Mouse (Mus musculus) midbrain, embryonic 10.5 days (tissue): ENCODE measurements around the gene Fgf4. TPM values are rescaled to one million over a fixed set of nuclear protein-coding genes. Genes with fewer than 3 reads are reported as not detected.

Source experiments
- DNase-seq: peaks from one replicate; pipeline ENCODE4 v3.0.0-alpha.2; 2017; ENCODE audit warnings: low spot score
- H3K27ac ChIP-seq: fragments of 300-500 bp; sonication (generic); replicated peaks from 2 replicates; pipeline ENCODE4 v1.5.1; 2016; ENCODE audit warnings: mild to moderate bottlenecking
- H3K27me3 ChIP-seq: fragments of 300-500 bp; sonication (generic); 2 replicates; pipeline ENCODE4 v1.6.1; 2016; ENCODE audit warnings: low read depth, mild to moderate bottlenecking; ENCODE audit not compliant: poor library complexity, severe bottlenecking
- H3K36me3 ChIP-seq: fragments of 300-500 bp; sonication (generic); 2 replicates; pipeline ENCODE4 v1.6.1; 2016; ENCODE audit warnings: mild to moderate bottlenecking, moderate library complexity
- H3K4me1 ChIP-seq: fragments of 300-500 bp; sonication (generic); 2 replicates; pipeline ENCODE4 v1.6.1; 2016
- H3K4me3 ChIP-seq: fragments of 300-500 bp; sonication (generic); 2 replicates; pipeline ENCODE4 v1.5.1; 2016; ENCODE audit warnings: mild to moderate bottlenecking, moderate library complexity
- H3K9me3 ChIP-seq: fragments of 300-500 bp; sonication (generic); replicated peaks from 2 replicates; pipeline ENCODE4 v1.6.1; 2016; ENCODE audit warnings: mild to moderate bottlenecking
- WGBS: fragments of 180-500 bp; shearing (Covaris S2); methylation state at CpG from one replicate; pipeline ENCODE4 v1.1.7; 2016; 5-methylcytosine and 5-hydroxymethylcytosine counted together
- polyA plus RNA-seq: library from polyadenylated mRNA; unstranded; fragments of >200 nt; fragmentation: Nextera tagmentation; extraction: Ambion mirVana; gene quantifications from 2 replicates; pipeline ENCODE4 v1.2.1, GENCODE M21; 2016

Gene Fgf4
- polyA plus RNA-seq, result 0.07 TPM in 1 of 2 replicates, not detected in the other

DNA sequence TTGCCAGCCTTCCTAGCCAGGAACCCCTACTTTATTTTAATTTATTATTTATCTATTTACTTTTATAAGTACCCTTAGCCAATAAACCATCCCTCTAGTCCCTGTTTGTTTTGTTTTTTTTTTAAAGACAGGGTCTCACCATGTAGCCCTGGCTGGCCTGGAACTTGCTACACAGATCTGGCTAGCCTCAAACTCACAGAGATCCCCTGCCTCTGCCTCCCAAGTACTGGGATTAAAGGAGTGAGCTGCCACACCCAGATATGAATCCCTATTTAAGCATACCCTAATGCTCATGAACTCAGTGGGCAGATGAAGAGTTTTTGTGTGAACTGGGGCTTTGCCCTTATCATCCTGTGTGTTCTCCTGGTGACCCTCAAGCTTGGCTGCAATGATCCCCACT, at the start of gene Fgf4:
Gene Fgf4 (plus strand): TSS at position 301 of the 400 bp plus-strand sequence.
- Histone ChIP-seq H3K4me3 (no peak within 1 kb of the TSS), H3K4me1 (no peaks in the 10 kb centered on the region), H3K36me3 (no peaks in the 10 kb centered on the region), H3K27me3 (peaks cover 29% of the 10 kb centered on the region), H3K9me3 (no peaks in the 10 kb centered on the region), H3K27ac (no peak within 1 kb of the TSS)
- DNase-seq, result no peak

- peak; percentile 54 for DNase-seq
- Histone ChIP-seq H3K27ac (peak overlapping the region; percentile 42; the same call in 1 of the 2 replicates), H3K4me1 (peaks cover 6% of the 10 kb centered on the region), H3K9me3 (no peaks in the 10 kb centered on the region), H3K36me3 (no peaks in the 10 kb centered on the region), H3K4me3 (no peak overlapping the region), H3K27me3 (peaks cover 25% of the 10 kb centered on the region)
- 37% methylated on average over 1 of the region's 1 CpGs for WGBS
These were observed 48.7 kb upstream of the Fgf4 start for GRCm38 (mm10) chr7:144798471-144798870.

- H3K4me3 ChIP-seq, result no peak overlapping the region
- no peaks in the 10 kb centered on the region for H3K36me3 ChIP-seq
- H3K4me1 ChIP-seq, result peaks cover 16% of the 10 kb centered on the region
- DNase-seq, result no peak
- 70% methylated on average over 6 of the region's 6 CpGs for WGBS
- H3K27ac ChIP-seq, result no peak overlapping the region
- peaks cover 12% of the 10 kb centered on the region; the same call in 1 of the 2 replicates for H3K27me3 ChIP-seq
- H3K9me3 ChIP-seq, result no peaks in the 10 kb centered on the region
These were observed 40.1 kb upstream of the Fgf4 start for GRCm38 (mm10) chr7:144807036-144807435.

DNA sequence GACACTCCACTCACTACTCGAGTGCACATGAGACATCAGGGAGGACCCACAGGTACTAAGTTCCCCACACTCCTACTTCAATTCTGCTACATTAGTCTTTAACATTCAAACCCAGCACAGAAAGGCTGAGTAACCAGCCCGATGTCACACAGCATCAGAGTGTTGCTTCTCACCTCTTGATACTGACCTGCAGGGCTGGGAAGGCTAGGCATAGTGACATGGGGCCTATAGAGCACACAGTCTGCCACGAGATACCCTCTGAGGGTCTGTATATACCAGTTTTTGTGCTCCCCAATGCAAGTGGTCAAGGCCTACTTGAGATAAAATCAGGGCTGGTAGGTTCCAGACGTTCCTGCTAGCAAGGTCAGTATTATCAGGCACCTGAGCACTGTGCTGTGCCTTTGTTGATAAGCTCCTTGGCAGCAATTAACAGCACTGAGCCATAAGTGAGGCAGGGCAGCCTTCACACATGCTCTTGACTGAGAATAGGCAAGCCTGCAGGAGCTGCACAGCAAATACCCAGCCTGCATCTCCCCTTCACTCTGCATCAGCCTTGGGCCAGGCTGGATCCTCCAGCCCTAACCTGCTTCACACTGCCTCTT, 39.1 kb upstream of the Fgf4 start:
- Histone ChIP-seq H3K4me1 (peaks cover 17% of the 10 kb centered on the region), H3K36me3 (no peaks in the 10 kb centered on the region), H3K27ac (no peak overlapping the region), H3K27me3 (peaks cover 5% of the 10 kb centered on the region; the same call in 1 of the 2 replicates), H3K4me3 (no peak overlapping the region), H3K9me3 (no peaks in the 10 kb centered on the region)
- no peak for DNase-seq
- 80% methylated on average over 4 of the region's 4 CpGs for WGBS

DNA sequence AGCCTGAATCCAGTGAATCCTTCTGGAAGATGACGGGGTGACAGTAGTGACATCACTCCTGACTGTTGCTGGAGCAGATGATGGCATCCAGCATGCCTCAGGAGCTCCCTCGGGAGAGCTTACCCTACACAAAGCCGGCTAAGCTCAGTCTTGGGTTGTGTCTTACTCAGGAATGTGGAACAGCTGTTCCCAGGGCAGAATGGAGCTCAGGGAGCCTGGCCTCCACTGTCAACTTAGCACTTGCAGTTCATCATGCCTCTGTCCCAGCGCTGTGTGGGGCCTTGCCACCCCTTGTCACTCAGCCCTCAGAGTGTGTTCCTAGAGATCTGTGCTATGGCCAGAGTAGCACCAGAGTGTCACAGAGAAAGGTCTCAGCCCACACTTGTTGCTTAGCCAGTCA, 35.6 kb upstream of the Fgf4 start:
- peak overlapping the region; percentile 24; the same call in 1 of the 2 replicates for H3K27ac ChIP-seq
- H3K4me1 ChIP-seq, result peaks cover 31% of the 10 kb centered on the region
- DNase-seq, result peak; percentile 24
- H3K36me3 ChIP-seq, result no peaks in the 10 kb centered on the region
- 55% methylated on average over 4 of the region's 4 CpGs for WGBS
- H3K4me3 ChIP-seq, result no peak overlapping the region
- H3K9me3 ChIP-seq, result no peaks in the 10 kb centered on the region
- H3K27me3 ChIP-seq, result 0 out of 2 replicates have a peak, but pooled peaks cover 5% of the 10 kb centered on the region

DNA sequence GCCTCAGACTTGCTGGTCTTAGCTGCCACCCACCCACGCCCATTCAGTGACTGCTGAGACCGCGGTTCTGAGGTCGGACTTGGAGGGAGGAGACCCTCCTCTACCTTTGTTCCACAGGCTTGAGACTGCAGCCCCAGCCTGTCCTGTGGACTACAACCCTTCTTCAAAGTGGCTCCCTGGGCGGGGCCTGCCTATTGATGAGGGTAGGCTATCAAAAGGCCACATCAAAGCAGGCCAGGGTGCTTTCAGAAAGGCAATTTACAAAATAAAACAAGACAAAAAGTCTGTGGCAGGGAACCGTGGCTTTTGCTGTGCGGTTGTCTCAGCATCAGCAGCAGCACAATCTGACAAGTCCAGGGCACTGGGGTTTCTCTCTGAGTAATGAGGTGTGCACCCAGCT, 25.3 kb upstream of the Fgf4 start:
- H3K27me3 ChIP-seq, result peaks cover 36% of the 10 kb centered on the region
- 0 out of 2 replicates have a peak overlapping the region, but pooled peaks have one; percentile 29 for H3K27ac ChIP-seq
- 33% methylated on average over 7 of the region's 7 CpGs for WGBS
- DNase-seq, result no peak
- H3K4me1 ChIP-seq, result peaks cover 24% of the 10 kb centered on the region
- H3K9me3 ChIP-seq, result peaks cover 15% of the 10 kb centered on the region
- no peak overlapping the region for H3K4me3 ChIP-seq
- H3K36me3 ChIP-seq, result no peaks in the 10 kb centered on the region

GRCm38 (mm10) chr7:144823988-144824387, 23.2 kb upstream of the Fgf4 start:
- Histone ChIP-seq H3K27me3 (peaks cover 55% of the 10 kb centered on the region), H3K9me3 (0 out of 2 replicates have a peak, but pooled peaks cover 3% of the 10 kb centered on the region), H3K4me1 (peaks cover 35% of the 10 kb centered on the region), H3K4me3 (no peak overlapping the region), H3K36me3 (no peaks in the 10 kb centered on the region), H3K27ac (peak overlapping the region; percentile 63)
- 97% methylated on average over 2 of the region's 2 CpGs for WGBS
- no peak for DNase-seq

GRCm38 (mm10) chr7:144828369-144828768, 18.8 kb upstream of the Fgf4 start:
- 57% methylated on average over 11 of the region's 11 CpGs for WGBS
- H3K4me1 ChIP-seq, result peaks cover 31% of the 10 kb centered on the region
- H3K27ac ChIP-seq, result no peak overlapping the region; the same call in 1 of the 2 replicates
- H3K9me3 ChIP-seq, result no peaks in the 10 kb centered on the region
- DNase-seq, result no peak
- no peaks in the 10 kb centered on the region for H3K36me3 ChIP-seq
- peaks cover 89% of the 10 kb centered on the region for H3K27me3 ChIP-seq
- no peak overlapping the region for H3K4me3 ChIP-seq

- Histone ChIP-seq H3K4me3 (peak within 1 kb of the TSS; percentile 57), H3K27me3 (peaks cover 97% of the 10 kb centered on the region), H3K27ac (peak within 1 kb of the TSS; percentile 67), H3K36me3 (no peaks in the 10 kb centered on the region), H3K9me3 (no peaks in the 10 kb centered on the region), H3K4me1 (peaks cover 27% of the 10 kb centered on the region)
- DNase-seq, result peak; percentile 31
- WGBS, result 2% methylated on average over 43 of the region's 43 CpGs
These were observed 9.2 kb upstream of the Fgf4 start, which contains the start of gene Fgf3 for GRCm38 (mm10) chr7:144837891-144838488. Fgf3 (plus strand) TSS chr7:144838083.

GRCm38 (mm10) chr7:144838522-144839503, 8.4 kb upstream of the Fgf4 start:
- H3K27me3 ChIP-seq, result peaks cover 98% of the 10 kb centered on the region
- no peaks in the 10 kb centered on the region for H3K9me3 ChIP-seq
- peak; percentile 63 for DNase-seq
- peak overlapping the region; percentile 57 for H3K4me3 ChIP-seq
- H3K27ac ChIP-seq, result peak overlapping the region; percentile 67
- peaks cover 25% of the 10 kb centered on the region for H3K4me1 ChIP-seq
- H3K36me3 ChIP-seq, result no peaks in the 10 kb centered on the region
- WGBS, result under 1% methylated on average over 94 of the region's 94 CpGs

- H3K27ac ChIP-seq, result no peak overlapping the region
- WGBS, result 23% methylated on average over 4 of the region's 4 CpGs
- no peaks in the 10 kb centered on the region for H3K36me3 ChIP-seq
- H3K4me3 ChIP-seq, result no peak overlapping the region
- H3K27me3 ChIP-seq, result peaks cover 38% of the 10 kb centered on the region
- no peaks in the 10 kb centered on the region for H3K4me1 ChIP-seq
- H3K9me3 ChIP-seq, result no peaks in the 10 kb centered on the region
- peak; percentile 36 for DNase-seq
These were observed 1.0 kb upstream of the Fgf4 start for GRCm38 (mm10) chr7:144846158-144846557.

- 67% methylated on average over 3 of the region's 3 CpGs for WGBS
- Histone ChIP-seq H3K27me3 (peaks cover 23% of the 10 kb centered on the region), H3K36me3 (no peaks in the 10 kb centered on the region), H3K4me3 (no peak overlapping the region), H3K27ac (no peak overlapping the region), H3K4me1 (no peaks in the 10 kb centered on the region), H3K9me3 (no peaks in the 10 kb centered on the region)
- no peak for DNase-seq
These were observed 4.2 kb downstream of the Fgf4 start for GRCm38 (mm10) chr7:144851321-144851720.
